ENCODE assay signal across 8 mouse cellular contexts in genomic region chr16:72307537-72308330, GRCm38 (mm10). TPM values are rescaled to one million over a fixed set of nuclear protein-coding genes. Genes with fewer than 3 reads are reported as not detected.
DNase-seq lines count a peak whose midpoint lies in the region; ATAC-seq lines count a peak whose summit lies in the region.

Gene Robo1 (plus strand): TSS chr16:72308306.

- no peaks in the 10 kb centered on the region for H3K9me3 ChIP-seq in embryonic facial prominence, embryonic 13.5 days
- H3K9me3 ChIP-seq in intestine, embryonic 16.5 days (ENCODE audit: control insufficient read depth, low read length): no peaks in the 10 kb centered on the region
- no peaks in the 10 kb centered on the region for H3K9me3 ChIP-seq in midbrain, embryonic 16.5 days (replicated peaks; ENCODE audit: control insufficient read depth, low read length, poor library complexity, severe bottlenecking)

- H3K4me3 ChIP-seq in embryonic facial prominence, embryonic 13.5 days: no peak within 1 kb of the TSS
- H3K4me3 ChIP-seq in intestine, embryonic 16.5 days (ENCODE audit: low read length): no peak within 1 kb of the TSS
- H3K4me3 ChIP-seq in midbrain, embryonic 16.5 days (ENCODE audit: low read depth, low read length): no peak within 1 kb of the TSS

- no peak for DNase-seq in layer of hippocampus, adult 8-10 months (ENCODE audit: low spot score in 2 of 2)
- DNase-seq in layer of hippocampus, adult 9-11 months: no peak
- DNase-seq in thymus, postnatal 25 days: no peak
- DNase-seq in spleen, postnatal 10 days (ENCODE audit: low spot score in 2 of 2): no peak

- H3K4me1 ChIP-seq in embryonic facial prominence, embryonic 13.5 days: no peaks in the 10 kb centered on the region
- H3K4me1 ChIP-seq in intestine, embryonic 16.5 days (ENCODE audit: control insufficient read depth, insufficient read depth, low read length): no peaks in the 10 kb centered on the region
- H3K4me1 ChIP-seq in midbrain, embryonic 16.5 days (ENCODE audit: control insufficient read depth, insufficient read depth, low read length): peaks cover 5% of the 10 kb centered on the region

- no peak within 1 kb of the TSS for H3K4me2 ChIP-seq in embryonic facial prominence, embryonic 13.5 days
- no peak within 1 kb of the TSS for H3K4me2 ChIP-seq in intestine, embryonic 16.5 days (ENCODE audit: low read depth, low read length)
- no peak within 1 kb of the TSS for H3K4me2 ChIP-seq in midbrain, embryonic 16.5 days (ENCODE audit: low read length)

- WGBS in embryonic facial prominence, embryonic 13.5 days: 75% methylated on average over 8 of the region's 8 CpGs
- WGBS in intestine, embryonic 16.5 days: 68% methylated on average over 8 of the region's 8 CpGs
- WGBS in midbrain, embryonic 16.5 days: 70% methylated on average over 8 of the region's 8 CpGs

- no peaks in the 10 kb centered on the region for H3K27me3 ChIP-seq in embryonic facial prominence, embryonic 13.5 days
- no peaks in the 10 kb centered on the region for H3K27me3 ChIP-seq in intestine, embryonic 16.5 days (replicated peaks; ENCODE audit: control insufficient read depth, insufficient read depth, low read length)
- no peaks in the 10 kb centered on the region for H3K27me3 ChIP-seq in midbrain, embryonic 16.5 days (ENCODE audit: control insufficient read depth, insufficient read depth, low read depth, low read length)

- no peak within 1 kb of the TSS for H3K9ac ChIP-seq in embryonic facial prominence, embryonic 13.5 days
- H3K9ac ChIP-seq in intestine, embryonic 16.5 days (ENCODE audit: low read depth, low read length): no peak within 1 kb of the TSS
- H3K9ac ChIP-seq in midbrain, embryonic 16.5 days (ENCODE audit: low read depth, low read length): no peak within 1 kb of the TSS

- ATAC-seq in embryonic facial prominence, embryonic 13.5 days (ENCODE audit: insufficient number of reproducible peaks, insufficient read depth, low FRiP score, low TSS enrichment, low read depth): no peak
- no peak for ATAC-seq in intestine, embryonic 16.5 days
- ATAC-seq in midbrain, embryonic 16.5 days: no peak
- no peak for ATAC-seq in megakaryocyte progenitor cell, adult 5-6 weeks (replicated peaks; ENCODE audit: poor library complexity)

- no peak within 1 kb of the TSS for H3K27ac ChIP-seq in embryonic facial prominence, embryonic 13.5 days
- H3K27ac ChIP-seq in intestine, embryonic 16.5 days (ENCODE audit: low read length): no peak within 1 kb of the TSS
- 0 out of 2 replicates have a peak within 1 kb of the TSS, but pooled peaks have one; percentile 22 for H3K27ac ChIP-seq in midbrain, embryonic 16.5 days (ENCODE audit: low read length)

- H3K36me3 ChIP-seq in embryonic facial prominence, embryonic 13.5 days: no peaks in the 10 kb centered on the region
- H3K36me3 ChIP-seq in intestine, embryonic 16.5 days (ENCODE audit: control insufficient read depth, insufficient read depth, low read length): no peaks in the 10 kb centered on the region
- no peaks in the 10 kb centered on the region for H3K36me3 ChIP-seq in midbrain, embryonic 16.5 days (ENCODE audit: control insufficient read depth, insufficient read depth, low read length)

RNA-seq across cellular contexts. Expression of gene Robo1, which starts in this region (rescaled TPM):
- total RNA-seq in layer of hippocampus, adult 8-10 months (2022): 10 to 100 TPM; 48.7 to 62.3 (median 50.6) TPM
- polyA plus RNA-seq in embryonic facial prominence, embryonic 13.5 days (2015; fragmentation: Nextera tagmentation; extraction: Ambion mirVana): 62.8 and 63.8 TPM in 2 replicates
- polyA plus RNA-seq in intestine, embryonic 16.5 days (2015; fragmentation: Nextera tagmentation; extraction: Ambion mirVana): 10.9 and 11.5 TPM in 2 replicates
- 47.9 and 60.6 TPM in 2 replicates for polyA plus RNA-seq in midbrain, embryonic 16.5 days (2015; fragmentation: Nextera tagmentation; extraction: Ambion mirVana)
- total RNA-seq in megakaryocyte progenitor cell, adult 5-6 weeks (2015): not detected in 2 replicates
- not detected in 2 replicates for total RNA-seq in megakaryocyte progenitor cell, adult 5-6 weeks (2017)

Comparison
In these comparisons a context has a peak if more than half of its experiments do, and no peak if none do; other contexts are left out.
1. RNA of gene Robo1 (total RNA-seq): 48.7 to 62.3 TPM in layer of hippocampus, adult 8-10 months; not detected in megakaryocyte progenitor cell, adult 5-6 weeks; every median in the first group is over 10 times any median in the second.